Mouse (Mus musculus): ENCODE measurements around the gene Spem2. TPM values are rescaled to one million over a fixed set of nuclear protein-coding genes. Genes with fewer than 3 reads are reported as not detected.

Gene Spem2
- polyA plus RNA-seq, 2 experiments = not detected

GRCm38 (mm10) chr11:69800392-69801197 lies 17.7 kb downstream of the Spem2 start:
- 2% methylated on average over 36 of the region's 36 CpGs for WGBS (ENCODE audit: insufficient replicate concordance)
- H3K27me3 ChIP-seq (ENCODE audit: control insufficient read depth, insufficient read depth, low read length) = peaks cover 94% of the 10 kb centered on the region
- ATAC-seq (ENCODE audit: insufficient read depth) (no peak), DNase-seq (ENCODE audit: low read depth in 3 of 3, low spot score in 3 of 3) (no peak)
- peak overlapping the region; percentile 25 to 30; a peak in 3 of 4 replicates for H3K4me3 ChIP-seq (ENCODE audit: insufficient read depth in 1 of 2, low read depth in 2 of 2, low read length in 2 of 2)
- H3K36me3 ChIP-seq (replicated peaks; ENCODE audit: control insufficient read depth, insufficient read depth, low read depth) = no peaks in the 10 kb centered on the region
- H3K4me1 ChIP-seq (replicated peaks; ENCODE audit: control insufficient read depth in 2 of 2, insufficient read depth in 2 of 2, low read length in 1 of 2) = peaks cover 2 to 4% of the 10 kb centered on the region in 2 experiments; a peak in 3 of 4 replicates
- H3K27ac ChIP-seq = no peak overlapping the region
- H3K9ac ChIP-seq (replicated peaks) = no peak overlapping the region
- TF ChIP-seq EP300 (IDR thresholded peaks at IDR 0.05; ENCODE audit: low read depth) (no peak), CTCF (IDR thresholded peaks at IDR 0.05; ENCODE audit: low read depth) (no peak)
- H3K4me2 ChIP-seq (ENCODE audit: low read depth) = peak overlapping the region; percentile 51
- no peaks in the 10 kb centered on the region for H3K9me3 ChIP-seq (ENCODE audit: control insufficient read depth, low read length)

- TF ChIP-seq EP300 (IDR thresholded peaks at IDR 0.05; ENCODE audit: low read depth) (no peak), CTCF (IDR thresholded peaks at IDR 0.05; ENCODE audit: low read depth) (no peak)
- H3K4me3 ChIP-seq (ENCODE audit: insufficient read depth in 1 of 2, low read depth in 2 of 2, low read length in 2 of 2) = no peak overlapping the region
- DNase-seq (ENCODE audit: low read depth in 3 of 3, low spot score in 3 of 3) (no peak), ATAC-seq (ENCODE audit: insufficient read depth) (no peak)
- H3K9me3 ChIP-seq (ENCODE audit: control insufficient read depth, low read length) = no peaks in the 10 kb centered on the region
- peaks cover 89% of the 10 kb centered on the region for H3K27me3 ChIP-seq (ENCODE audit: control insufficient read depth, insufficient read depth, low read length)
- WGBS (ENCODE audit: insufficient replicate concordance) = 2% methylated on average over 11 of the region's 11 CpGs
- no peak overlapping the region for H3K9ac ChIP-seq (replicated peaks)
- H3K36me3 ChIP-seq (replicated peaks; ENCODE audit: control insufficient read depth, insufficient read depth, low read depth) = no peaks in the 10 kb centered on the region
- no peak overlapping the region for H3K27ac ChIP-seq
- peak overlapping the region; percentile 51; the same call in 1 of the 2 replicates for H3K4me2 ChIP-seq (ENCODE audit: low read depth)
- H3K4me1 ChIP-seq (replicated peaks; ENCODE audit: control insufficient read depth in 2 of 2, insufficient read depth in 2 of 2, low read length in 1 of 2) = peaks cover 2 to 5% of the 10 kb centered on the region in 2 experiments; a peak in 3 of 4 replicates
Measured at GRCm38 (mm10) chr11:69800138-69800391, 18.2 kb downstream of the Spem2 start.

- H3K9ac ChIP-seq (replicated peaks) = no peak overlapping the region
- WGBS (ENCODE audit: insufficient replicate concordance) = 33% methylated on average over 12 of the region's 12 CpGs
- no peak overlapping the region for H3K4me3 ChIP-seq (ENCODE audit: insufficient read depth in 1 of 2, low read depth in 2 of 2, low read length in 2 of 2)
- no peak overlapping the region for H3K4me2 ChIP-seq (ENCODE audit: low read depth)
- peaks cover 84% of the 10 kb centered on the region for H3K27me3 ChIP-seq (ENCODE audit: control insufficient read depth, insufficient read depth, low read length)
- H3K4me1 ChIP-seq (replicated peaks; ENCODE audit: control insufficient read depth in 2 of 2, insufficient read depth in 2 of 2, low read length in 1 of 2) = peaks cover 5 to 8% of the 10 kb centered on the region in 2 experiments; a peak in 3 of 4 replicates
- TF ChIP-seq EP300 (IDR thresholded peaks at IDR 0.05; ENCODE audit: low read depth) (no peak), CTCF (IDR thresholded peaks at IDR 0.05; ENCODE audit: low read depth) (no peak)
- H3K9me3 ChIP-seq (ENCODE audit: control insufficient read depth, low read length) = no peaks in the 10 kb centered on the region
- no peaks in the 10 kb centered on the region for H3K36me3 ChIP-seq (replicated peaks; ENCODE audit: control insufficient read depth, insufficient read depth, low read depth)
- no peak for DNase-seq (ENCODE audit: low read depth in 3 of 3, low spot score in 3 of 3)
- no peak for ATAC-seq (ENCODE audit: insufficient read depth)
- H3K27ac ChIP-seq = no peak overlapping the region
Measured at GRCm38 (mm10) chr11:69799394-69800137, 18.7 kb downstream of the Spem2 start.

- peaks cover 67% of the 10 kb centered on the region for H3K27me3 ChIP-seq (ENCODE audit: control insufficient read depth, insufficient read depth, low read length)
- DNase-seq (ENCODE audit: low read depth in 3 of 3, low spot score in 3 of 3) = no peak
Measured at GRCm38 (mm10) chr11:69797924-69798323, 20.3 kb downstream of the Spem2 start.

GRCm38 (mm10) chr11:69795983-69796435 lies 22.3 kb downstream of the Spem2 start:
- 3% methylated on average over 13 of the region's 13 CpGs for WGBS (ENCODE audit: insufficient replicate concordance)
- H3K4me2 ChIP-seq (ENCODE audit: low read depth) = peak overlapping the region; percentile 88
- no peak overlapping the region for H3K27ac ChIP-seq
- H3K36me3 ChIP-seq (replicated peaks; ENCODE audit: control insufficient read depth, insufficient read depth, low read depth) = no peaks in the 10 kb centered on the region
- no peak for DNase-seq (ENCODE audit: low read depth in 3 of 3, low spot score in 3 of 3)
- H3K4me3 ChIP-seq (ENCODE audit: insufficient read depth in 1 of 2, low read depth in 2 of 2, low read length in 2 of 2) = peak overlapping the region in 1 of 2 experiments; percentile 53; a peak in 2 of 4 replicates
- no peak for ATAC-seq (ENCODE audit: insufficient read depth)
- no peaks in the 10 kb centered on the region for H3K9me3 ChIP-seq (ENCODE audit: control insufficient read depth, low read length)
- H3K9ac ChIP-seq (replicated peaks) = peak overlapping the region; percentile 31; the same call in 1 of the 2 replicates
- peaks cover 5 to 8% of the 10 kb centered on the region in 2 experiments; a peak in 3 of 4 replicates for H3K4me1 ChIP-seq (replicated peaks; ENCODE audit: control insufficient read depth in 2 of 2, insufficient read depth in 2 of 2, low read length in 1 of 2)
- TF ChIP-seq EP300 (IDR thresholded peaks at IDR 0.05; ENCODE audit: low read depth) (no peak), CTCF (IDR thresholded peaks at IDR 0.05; ENCODE audit: low read depth) (no peak)
- peaks cover 48% of the 10 kb centered on the region for H3K27me3 ChIP-seq (ENCODE audit: control insufficient read depth, insufficient read depth, low read length)

More at GRCm38 (mm10) chr11:69797924-69798323, 20.3 kb downstream of the Spem2 start:
- 59% methylated on average over 7 of the region's 7 CpGs for WGBS (ENCODE audit: insufficient replicate concordance)
- Histone ChIP-seq H3K4me3 (ENCODE audit: insufficient read depth in 1 of 2, low read depth in 2 of 2, low read length in 2 of 2) (no peak overlapping the region), H3K9ac (replicated peaks) (no peak overlapping the region), H3K4me2 (ENCODE audit: low read depth) (no peak overlapping the region), H3K4me1 (replicated peaks; ENCODE audit: control insufficient read depth in 2 of 2, insufficient read depth in 2 of 2, low read length in 1 of 2) (peaks cover 5 to 8% of the 10 kb centered on the region in 2 experiments; a peak in 3 of 4 replicates), H3K36me3 (replicated peaks; ENCODE audit: control insufficient read depth, insufficient read depth, low read depth) (no peaks in the 10 kb centered on the region), H3K27ac (no peak overlapping the region), H3K9me3 (ENCODE audit: control insufficient read depth, low read length) (no peaks in the 10 kb centered on the region)
- no peak for ATAC-seq (ENCODE audit: insufficient read depth)
- TF ChIP-seq EP300 (IDR thresholded peaks at IDR 0.05; ENCODE audit: low read depth) (no peak), CTCF (IDR thresholded peaks at IDR 0.05; ENCODE audit: low read depth) (no peak)
